20 mouse cellular contexts compared by ENCODE assay signal in the genomic region with DNA sequence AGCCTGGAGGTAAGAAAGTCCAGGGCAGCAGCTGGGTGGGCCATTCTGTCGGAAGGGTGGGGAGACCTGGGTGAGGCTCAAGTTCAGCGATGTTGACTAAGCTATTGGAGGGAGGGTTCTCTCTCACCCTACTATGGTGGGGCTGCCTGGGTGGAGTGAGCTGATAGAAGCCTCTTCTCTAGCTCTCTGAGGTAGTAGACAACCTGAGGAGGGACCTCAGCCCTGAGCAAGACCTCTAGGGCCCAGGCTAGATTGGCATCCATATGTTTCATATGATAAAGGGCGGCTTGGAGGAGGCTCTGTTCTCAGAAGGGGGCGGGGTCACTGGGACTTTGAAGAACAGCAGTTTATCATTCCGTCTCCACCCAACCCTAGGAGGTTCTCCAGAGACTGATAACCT. TPM values are rescaled to one million over a fixed set of nuclear protein-coding genes. Genes with fewer than 3 reads are reported as not detected.
ATAC-seq lines count a peak whose summit lies in the region.
"Not testable (repeated sequence)": the region's sequence is repeated elsewhere in the genome, so short reads cannot be mapped to it uniquely, and the experiment has no call there.
"Had no signal": no experiment of that assay in that cellular context is flagged by ENCODE, and none has a peak within 500 bp of the region (broad histone marks: within the 10 kb centered on the region; RNA-seq: fewer than 3 reads in every experiment).

No protein-coding gene starts in this region.

- not testable (repeated sequence) for H3K4me3 ChIP-seq in intestine, embryonic 16.5 days (ENCODE audit: low read length); liver, embryonic 12.5 days; liver, embryonic 16.5 days (ENCODE audit: low read depth, low read length); stomach, embryonic 16.5 days (replicated peaks; ENCODE audit: low read length)

- H3K9me3 ChIP-seq in intestine, embryonic 16.5 days (ENCODE audit: control insufficient read depth, low read length); liver, embryonic 12.5 days (replicated peaks); liver, embryonic 16.5 days (replicated peaks; ENCODE audit: control insufficient read depth, low read length); stomach, embryonic 16.5 days (replicated peaks; ENCODE audit: control insufficient read depth, low read length): not testable (repeated sequence)

- WGBS in intestine, embryonic 16.5 days = no CpG with 5 or more reads among the region's 5 CpGs
- no CpG with 5 or more reads among the region's 5 CpGs for WGBS in liver, embryonic 12.5 days (ENCODE audit: insufficient replicate concordance)
- no CpG with 5 or more reads among the region's 5 CpGs for WGBS in liver, embryonic 16.5 days (ENCODE audit: insufficient replicate concordance)
- no CpG with 5 or more reads among the region's 5 CpGs for WGBS in stomach, embryonic 16.5 days

- H3K9ac ChIP-seq in intestine, embryonic 16.5 days (ENCODE audit: low read depth, low read length); liver, embryonic 12.5 days; liver, embryonic 16.5 days (ENCODE audit: low read depth, low read length); stomach, embryonic 16.5 days (ENCODE audit: low read length): not testable (repeated sequence)

- H3K4me1 ChIP-seq in intestine, embryonic 16.5 days (ENCODE audit: control insufficient read depth, insufficient read depth, low read length); liver, embryonic 12.5 days; liver, embryonic 16.5 days (ENCODE audit: control insufficient read depth, low read depth, low read length); stomach, embryonic 16.5 days (ENCODE audit: control insufficient read depth, insufficient read depth, low read length): not testable (repeated sequence)

- ATAC-seq in erythroid progenitor cell, adult 5-6 weeks (replicated peaks; ENCODE audit: low FRiP score, poor library complexity, severe bottlenecking) = peak; percentile 76
- ATAC-seq in intestine, embryonic 16.5 days = peak; percentile 91
- peak; percentile 96 for ATAC-seq in liver, embryonic 12.5 days
- peak; percentile 92 for ATAC-seq in liver, embryonic 16.5 days (ENCODE audit: low read depth)
- ATAC-seq in megakaryocyte progenitor cell, adult 5-6 weeks (replicated peaks; ENCODE audit: poor library complexity) = peak; percentile 65
- ATAC-seq in stomach, embryonic 16.5 days (ENCODE audit: insufficient read depth, low FRiP score) = peak; percentile 62; the same call in 1 of the 2 replicates

- H3K36me3 ChIP-seq in intestine, embryonic 16.5 days (ENCODE audit: control insufficient read depth, insufficient read depth, low read length); liver, embryonic 12.5 days; liver, embryonic 16.5 days (ENCODE audit: control insufficient read depth, insufficient read depth); stomach, embryonic 16.5 days (ENCODE audit: control insufficient read depth, insufficient read depth, low read length): not testable (repeated sequence)

- not testable (repeated sequence) for H3K27ac ChIP-seq in intestine, embryonic 16.5 days (ENCODE audit: low read length); liver, embryonic 12.5 days; liver, embryonic 16.5 days (ENCODE audit: low read length); stomach, embryonic 16.5 days (ENCODE audit: low read length)

- not testable (repeated sequence) for H3K27me3 ChIP-seq in intestine, embryonic 16.5 days (replicated peaks; ENCODE audit: control insufficient read depth, insufficient read depth, low read length); liver, embryonic 12.5 days (replicated peaks); liver, embryonic 16.5 days (ENCODE audit: control insufficient read depth, insufficient read depth, low read depth, low read length); stomach, embryonic 16.5 days (ENCODE audit: control insufficient read depth, insufficient read depth, low read length)

- not testable (repeated sequence) for H3K4me2 ChIP-seq in intestine, embryonic 16.5 days (ENCODE audit: low read depth, low read length); liver, embryonic 12.5 days; liver, embryonic 16.5 days (ENCODE audit: low read depth, low read length); stomach, embryonic 16.5 days (ENCODE audit: low read depth, low read length)

RNA-seq across cellular contexts. Expression of gene Entpd4b, which starts 15.1 kb away (rescaled TPM):
- total RNA-seq in erythroid progenitor cell, adult 5-6 weeks (2015; ENCODE audit: low replicate concordance) = 0.72 and 0.84 TPM in 2 replicates
- 1.2 and 5.3 TPM in 2 replicates for total RNA-seq in erythroid progenitor cell, adult 5-6 weeks (2017; ENCODE audit: low replicate concordance)
- polyA plus RNA-seq in intestine, embryonic 16.5 days (2015; fragmentation: Nextera tagmentation; extraction: Ambion mirVana) = 16.6 and 16.8 TPM in 2 replicates
- polyA plus RNA-seq in liver, embryonic 12.5 days (2016; fragmentation: Nextera tagmentation; extraction: Ambion mirVana) = 5.1 and 6.2 TPM in 2 replicates
- 3.7 and 4.4 TPM in 2 replicates for polyA plus RNA-seq in liver, embryonic 16.5 days (2015; fragmentation: Nextera tagmentation; extraction: Ambion mirVana)
- 6.3 and 9.7 TPM in 2 replicates for total RNA-seq in megakaryocyte progenitor cell, adult 5-6 weeks (2015)
- total RNA-seq in megakaryocyte progenitor cell, adult 5-6 weeks (2017) = 8.6 and 10.2 TPM in 2 replicates
- 17.0 and 17.8 TPM in 2 replicates for polyA plus RNA-seq in stomach, embryonic 16.5 days (2015; fragmentation: Nextera tagmentation; extraction: Ambion mirVana)

RNA-seq across cellular contexts. Expression of gene Gm27179, which starts 27.8 kb away (rescaled TPM):
- not detected in 2 replicates for total RNA-seq in erythroid progenitor cell, adult 5-6 weeks (2015; ENCODE audit: low replicate concordance)
- total RNA-seq in erythroid progenitor cell, adult 5-6 weeks (2017; ENCODE audit: low replicate concordance) = not detected in 2 replicates
- polyA plus RNA-seq in intestine, embryonic 16.5 days (2015; fragmentation: Nextera tagmentation; extraction: Ambion mirVana) = not detected in 2 replicates
- polyA plus RNA-seq in liver, embryonic 12.5 days (2016; fragmentation: Nextera tagmentation; extraction: Ambion mirVana) = 0.07 TPM in 1 of 2 replicates, not detected in the other
- not detected in 2 replicates for polyA plus RNA-seq in liver, embryonic 16.5 days (2015; fragmentation: Nextera tagmentation; extraction: Ambion mirVana)
- total RNA-seq in megakaryocyte progenitor cell, adult 5-6 weeks (2015) = not detected in 2 replicates
- total RNA-seq in megakaryocyte progenitor cell, adult 5-6 weeks (2017) = not detected in 2 replicates
- 0.05 TPM in 1 of 2 replicates, not detected in the other for polyA plus RNA-seq in stomach, embryonic 16.5 days (2015; fragmentation: Nextera tagmentation; extraction: Ambion mirVana)
- total RNA-seq: adrenal gland, postnatal 36 days; ES-E14; heart, adult 18-20 months; heart, postnatal 25 days had no signal
- polyA plus RNA-seq: cerebellum, adult 2 months; embryonic facial prominence, embryonic 11.5 days; embryonic facial prominence, embryonic 15.5 days; forebrain, embryonic 12.5 days; forebrain, embryonic 16.5 days; frontal cortex, adult 2 months; heart, embryonic 10.5 days; heart, embryonic 16.5 days; hindbrain, embryonic 14.5 days had no signal

RNA-seq across cellular contexts. Expression of gene Gm16867, which starts 37.0 kb away (rescaled TPM):
- 388 and 391 TPM in 2 replicates for total RNA-seq in erythroid progenitor cell, adult 5-6 weeks (2015; ENCODE audit: low replicate concordance)
- 203 and 274 TPM in 2 replicates for total RNA-seq in erythroid progenitor cell, adult 5-6 weeks (2017; ENCODE audit: low replicate concordance)
- polyA plus RNA-seq in intestine, embryonic 16.5 days (2015; fragmentation: Nextera tagmentation; extraction: Ambion mirVana) = not detected in 2 replicates
- 0.35 and 0.51 TPM in 2 replicates for polyA plus RNA-seq in liver, embryonic 12.5 days (2016; fragmentation: Nextera tagmentation; extraction: Ambion mirVana)
- 0.39 and 0.59 TPM in 2 replicates for polyA plus RNA-seq in liver, embryonic 16.5 days (2015; fragmentation: Nextera tagmentation; extraction: Ambion mirVana)
- total RNA-seq in megakaryocyte progenitor cell, adult 5-6 weeks (2015) = 5.6 and 7.4 TPM in 2 replicates
- 8.0 and 11.4 TPM in 2 replicates for total RNA-seq in megakaryocyte progenitor cell, adult 5-6 weeks (2017)
- not detected in 2 replicates for polyA plus RNA-seq in stomach, embryonic 16.5 days (2015; fragmentation: Nextera tagmentation; extraction: Ambion mirVana)
- total RNA-seq: ES-E14 had no signal
- polyA plus RNA-seq: cerebellum, adult 2 months; embryonic facial prominence, embryonic 11.5 days; embryonic facial prominence, embryonic 15.5 days; forebrain, embryonic 12.5 days; frontal cortex, adult 2 months; heart, embryonic 16.5 days; hindbrain, embryonic 10.5 days; hindbrain, embryonic 14.5 days had no signal
